Mouse (Mus musculus) CH12F3 (cell line): ENCODE results near the gene Lzts2.

Source experiments
- in situ Hi-C: fragments of 300-500 bp; cut with MboI; formaldehyde crosslinking; loops from 2 replicates; pipeline ENCODE4 v1.14.3; 2020; ENCODE audit warnings: low sequenced_read_pairs

Lzts2 gene

DNA sequence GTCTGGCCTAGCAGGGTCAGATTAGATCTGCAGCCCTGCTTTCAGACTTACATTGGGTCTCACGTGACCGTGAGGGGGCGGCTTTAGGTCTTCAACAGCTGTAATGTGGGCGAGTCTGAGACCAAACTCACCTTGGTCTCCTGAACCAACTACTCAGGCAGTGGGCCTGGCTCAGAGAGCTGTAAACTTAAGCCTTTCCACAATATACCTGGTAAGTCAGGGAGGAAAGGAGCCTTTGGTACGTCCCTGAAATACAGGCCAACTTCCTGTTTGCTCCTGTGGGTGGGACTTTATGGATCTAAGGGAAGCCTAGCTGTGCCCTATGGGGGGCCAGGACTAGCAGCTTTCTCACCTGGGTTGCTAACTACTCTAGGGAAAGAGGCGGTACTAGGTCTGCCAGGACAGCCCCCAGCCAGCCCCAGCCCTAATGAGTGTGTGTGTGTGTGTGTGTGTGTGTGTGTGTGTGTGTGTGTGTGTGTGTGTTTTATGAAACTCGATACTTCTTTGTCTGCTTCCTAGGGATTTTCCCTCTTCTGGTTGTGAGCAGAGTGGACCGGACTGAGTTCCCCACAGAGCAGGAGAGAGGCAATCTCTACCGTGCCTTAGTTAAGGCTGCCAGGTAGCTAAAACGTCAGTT lies at the start of gene Lzts2:
Gene Lzts2, plus strand, starts transcription at position 80 of the 637 bp plus-strand sequence.
- in situ Hi-C loops = no loop called here

DNA sequence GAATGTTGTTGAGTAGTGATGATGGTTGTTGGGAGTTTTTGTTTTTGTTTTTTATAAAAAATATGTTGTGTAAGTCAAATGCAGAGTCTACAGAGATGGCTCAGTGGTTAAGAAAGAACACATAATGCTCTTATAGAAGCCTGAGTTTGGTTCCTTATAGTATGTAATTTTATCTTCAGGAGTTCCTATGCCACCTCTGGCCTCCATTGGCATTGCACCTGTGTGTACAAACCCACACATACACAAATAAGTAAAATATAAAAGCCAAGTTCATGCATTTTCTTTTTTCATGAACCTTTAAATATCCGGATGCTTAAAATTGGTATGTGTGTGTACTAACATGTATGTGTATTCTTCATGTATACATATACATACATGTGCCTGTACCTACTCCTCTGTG lies 48.2 kb upstream of the Lzts2 start:
- in situ Hi-C loops = no loop called here

DNA sequence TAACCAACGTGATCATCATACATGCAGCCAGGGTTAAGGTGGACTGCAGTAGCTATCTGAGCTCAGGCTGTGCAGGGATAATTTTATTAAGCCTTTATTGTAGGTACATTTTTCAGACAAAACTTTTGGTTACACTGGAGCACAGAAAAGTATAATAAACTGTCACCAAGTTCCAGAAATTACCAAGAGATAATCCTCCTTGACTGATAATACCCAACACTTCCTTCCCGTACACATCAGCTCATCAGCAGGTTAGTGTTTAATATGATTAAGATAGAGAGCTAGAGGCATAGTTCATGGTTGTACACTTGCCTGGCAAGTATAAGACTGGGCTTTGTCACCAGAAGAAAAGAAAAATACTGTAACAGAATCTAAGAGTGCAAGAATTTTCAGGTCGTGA lies 45.9 kb upstream of the Lzts2 start:
- in situ Hi-C loops = no loop called here

DNA sequence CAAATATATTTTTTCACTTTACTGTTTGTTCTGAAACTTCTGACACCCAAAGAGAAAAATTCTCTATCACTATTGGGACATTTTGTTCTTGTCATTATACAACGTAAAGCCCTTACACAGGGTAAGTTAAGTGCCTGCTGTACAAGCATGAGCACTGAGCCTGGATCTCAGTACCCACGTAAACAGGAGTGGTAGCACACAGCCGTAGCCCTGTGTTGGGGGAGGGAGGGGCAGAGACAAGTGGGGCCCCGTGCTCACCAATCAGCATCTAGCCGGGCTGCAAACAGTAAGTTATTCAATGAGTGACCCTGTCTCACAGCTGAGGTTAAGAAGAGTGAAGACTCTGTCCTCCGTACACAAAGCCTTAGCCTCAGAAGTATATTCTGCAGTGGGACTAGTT lies 37.6 kb upstream of the Lzts2 start:
- in situ Hi-C loops = no loop called here

DNA sequence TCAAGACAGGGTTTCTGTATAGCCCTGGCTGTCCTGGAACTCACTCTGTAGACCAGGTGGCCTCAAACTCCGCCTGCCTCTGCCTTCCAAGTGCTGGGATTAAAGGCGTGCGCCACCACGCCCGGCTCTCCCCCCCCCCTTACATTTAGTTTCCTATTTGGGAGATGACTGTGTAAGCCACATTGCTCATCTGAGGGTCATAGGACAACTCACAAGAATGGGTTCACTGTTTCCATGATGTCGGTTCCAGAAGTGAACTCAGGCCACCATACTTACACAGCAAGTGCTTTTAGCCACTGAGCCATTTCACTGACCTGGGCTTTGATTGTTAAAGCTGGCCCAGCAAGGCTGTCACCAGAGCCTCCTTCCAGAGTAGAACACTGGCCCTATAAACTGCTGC lies 37.1 kb upstream of the Lzts2 start:
- in situ Hi-C loops = no loop called here

DNA sequence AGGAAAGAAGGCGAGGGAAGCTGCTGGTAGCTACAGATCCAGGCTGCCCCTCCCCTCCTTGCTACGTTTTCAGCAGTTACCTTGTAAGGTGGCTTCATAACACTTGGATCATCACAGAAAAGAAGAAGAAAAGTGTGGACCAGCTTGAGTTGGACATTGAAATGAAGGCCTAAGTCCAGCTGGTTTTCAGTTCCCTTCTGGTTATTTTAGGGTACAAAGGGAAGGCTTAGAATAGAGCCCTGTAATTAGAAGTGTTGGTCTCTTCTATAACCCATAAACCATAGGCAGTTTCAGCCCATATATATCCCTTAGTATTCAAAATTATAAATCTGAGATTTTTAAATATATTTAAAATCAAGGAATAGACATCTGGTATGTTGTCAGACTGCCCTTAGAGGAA lies 33.4 kb upstream of the Lzts2 start:
- in situ Hi-C loops = no loop called here

DNA sequence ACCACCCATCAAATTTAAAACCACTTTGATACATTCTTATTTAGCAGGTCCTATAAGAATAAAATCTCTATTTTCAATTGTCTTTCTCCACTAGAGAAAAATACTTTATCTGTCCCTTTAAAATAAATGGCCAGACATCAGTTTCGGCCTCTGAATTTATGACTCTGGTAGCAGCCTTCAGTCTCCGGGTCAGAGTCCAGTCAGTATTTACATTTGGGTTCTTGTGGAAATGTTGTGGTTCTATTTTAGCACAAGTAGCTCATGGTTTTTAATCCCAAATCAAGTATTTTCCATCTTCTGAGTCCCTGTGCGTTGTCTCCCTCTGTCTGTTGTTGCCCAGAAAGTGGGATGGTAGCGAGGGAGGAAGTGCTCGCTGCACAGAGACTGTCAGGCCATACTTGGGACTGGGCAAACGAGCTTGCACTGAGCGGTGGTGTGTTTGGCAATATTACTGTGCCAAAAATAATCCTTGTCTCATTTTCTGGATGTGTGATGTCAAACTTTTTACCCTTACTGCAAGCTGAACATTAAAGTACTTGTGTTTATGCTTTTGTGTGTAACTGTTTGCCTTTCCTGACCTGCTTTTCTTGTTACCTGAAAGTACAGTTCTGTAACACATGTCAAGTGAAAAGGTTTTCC lies 31.6 kb upstream of the Lzts2 start:
- in situ Hi-C loops = no loop called here

DNA sequence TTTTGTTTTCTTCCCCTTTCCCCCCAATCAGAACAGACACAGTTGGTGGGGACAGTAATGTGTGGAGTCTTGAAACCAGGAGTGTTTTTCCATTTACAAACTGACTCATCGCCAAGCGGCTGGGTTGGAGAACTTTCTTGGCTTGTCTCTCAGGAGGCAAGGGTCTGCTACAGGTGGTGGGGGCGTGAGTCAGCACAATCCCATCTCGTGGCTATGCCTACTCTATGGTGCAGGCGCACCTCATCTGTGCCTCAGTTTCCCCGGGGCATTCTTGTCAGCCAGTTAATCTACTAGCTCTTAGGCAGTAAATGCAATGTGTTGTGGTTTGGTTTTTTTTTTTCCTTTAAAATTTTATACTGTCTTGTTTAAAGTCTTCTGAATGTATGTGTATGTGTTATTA lies 30.8 kb upstream of the Lzts2 start:
- in situ Hi-C loops = no loop called here

DNA sequence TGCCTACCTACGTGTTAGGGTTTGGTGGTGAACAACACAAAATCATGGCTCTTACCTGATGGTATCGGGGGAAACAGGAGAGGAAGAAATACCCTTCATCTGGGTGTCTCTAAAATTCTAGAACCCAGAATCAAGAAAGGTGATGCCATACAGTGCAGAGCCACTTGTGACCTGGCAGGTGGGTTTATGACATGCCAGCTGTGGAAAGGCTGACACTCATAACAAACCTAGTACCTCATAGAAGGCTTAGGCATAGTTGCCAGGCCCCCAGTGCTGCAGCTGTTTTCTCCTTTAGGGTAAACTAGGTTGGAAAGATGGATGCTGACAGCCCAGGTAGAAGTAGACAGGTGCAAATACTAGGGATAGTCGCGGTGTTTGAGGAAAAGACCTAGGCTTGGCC lies 29.8 kb upstream of the Lzts2 start:
- in situ Hi-C loops = no loop called here

DNA sequence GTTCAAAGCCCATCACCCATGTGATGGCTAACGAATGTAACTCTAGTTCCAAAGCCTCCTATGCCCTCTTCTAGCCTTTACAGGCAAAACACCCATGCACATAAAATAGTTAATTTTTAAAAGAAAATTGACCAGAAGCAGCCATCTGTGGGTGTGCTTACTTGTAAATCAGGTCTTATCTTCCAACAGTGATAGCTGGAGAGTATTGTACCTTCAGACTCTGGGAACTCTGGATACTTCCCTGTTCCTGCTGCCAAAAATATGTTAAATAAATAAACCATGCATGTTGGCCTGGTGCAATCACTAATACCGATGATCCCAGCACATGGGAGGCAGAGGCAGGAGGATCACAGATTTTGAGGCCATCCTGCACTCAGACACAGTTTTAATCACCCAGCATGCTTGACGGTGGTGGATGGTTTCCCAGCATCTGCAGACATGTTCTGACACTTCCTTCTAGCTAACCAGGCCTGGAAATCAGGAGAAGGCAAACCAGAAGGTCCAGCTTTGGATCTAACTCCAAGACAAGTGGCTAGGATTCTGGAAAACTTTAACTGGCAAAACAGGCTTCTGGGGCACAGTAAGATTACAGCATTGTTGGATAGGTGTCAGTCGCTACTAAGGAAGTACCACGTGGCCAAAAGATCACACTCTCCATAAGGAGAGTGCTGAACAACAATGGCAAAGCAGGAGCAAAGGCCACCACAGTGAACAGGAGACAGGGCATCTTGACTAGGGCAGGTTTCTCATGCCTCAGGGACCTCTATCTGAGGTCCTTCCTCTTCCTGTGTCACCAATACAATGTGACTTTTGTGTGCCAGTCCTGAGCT lies 28.8 kb upstream of the Lzts2 start:
- in situ Hi-C loops = no loop called here

DNA sequence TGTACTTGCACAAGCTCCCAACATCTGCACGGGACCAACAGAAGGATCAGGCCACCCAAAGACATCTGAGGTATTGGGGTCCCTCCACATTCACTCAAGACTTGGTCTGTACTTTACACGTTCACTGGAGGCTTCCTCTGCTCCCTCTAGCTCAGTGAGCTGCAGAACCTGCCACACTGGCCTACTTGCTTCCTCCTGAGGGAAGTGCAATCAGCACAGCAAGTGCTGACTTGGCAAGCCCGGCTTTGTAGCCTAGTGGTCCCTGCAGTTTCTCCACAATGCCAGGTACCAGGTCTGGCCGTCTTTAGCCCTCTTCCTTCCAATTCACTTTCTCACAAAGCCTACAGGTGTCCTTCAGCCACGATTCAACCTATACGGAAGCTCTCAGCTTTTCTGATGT lies 27.2 kb upstream of the Lzts2 start:
- in situ Hi-C loops = no loop called here

DNA sequence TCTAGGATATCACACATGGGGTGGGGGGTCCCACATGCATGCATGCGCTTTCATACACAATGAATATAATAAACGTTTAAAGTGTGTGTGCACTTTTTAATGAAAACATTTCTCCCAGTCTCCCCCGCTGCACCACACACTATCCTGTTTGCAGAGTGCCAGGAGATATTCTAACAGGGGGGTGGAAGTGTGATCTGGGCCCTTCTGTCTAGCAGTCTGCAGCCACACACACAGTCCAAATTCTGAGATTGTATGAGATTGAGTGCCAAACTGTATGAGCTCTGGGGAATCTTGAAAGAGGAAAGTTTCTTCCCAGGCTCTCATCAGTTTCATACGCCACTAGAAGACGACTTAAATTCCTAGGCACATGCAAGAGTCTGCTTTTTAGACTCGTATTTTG lies 26.4 kb upstream of the Lzts2 start:
- in situ Hi-C loops = no loop called here

DNA sequence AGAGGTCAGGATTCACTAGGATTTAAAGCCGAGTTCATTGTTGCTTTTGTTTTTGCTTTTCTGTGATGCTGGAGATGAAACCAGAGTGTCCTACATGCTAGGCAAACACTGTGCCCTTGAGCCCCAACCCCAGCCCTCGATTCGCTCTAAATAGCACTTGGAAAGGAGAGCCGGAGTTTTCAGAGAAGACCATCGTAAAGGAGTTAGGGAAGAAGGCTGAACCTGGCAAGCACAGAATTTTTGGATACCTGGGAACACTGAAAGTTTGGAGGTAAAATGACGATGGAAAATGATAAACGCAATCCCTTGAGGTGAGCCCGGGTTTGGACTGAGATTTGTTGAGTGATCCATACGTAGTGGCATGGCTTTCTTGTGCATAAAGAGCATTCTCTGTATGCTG lies 25.9 kb upstream of the Lzts2 start:
- in situ Hi-C loops = no loop called here

DNA sequence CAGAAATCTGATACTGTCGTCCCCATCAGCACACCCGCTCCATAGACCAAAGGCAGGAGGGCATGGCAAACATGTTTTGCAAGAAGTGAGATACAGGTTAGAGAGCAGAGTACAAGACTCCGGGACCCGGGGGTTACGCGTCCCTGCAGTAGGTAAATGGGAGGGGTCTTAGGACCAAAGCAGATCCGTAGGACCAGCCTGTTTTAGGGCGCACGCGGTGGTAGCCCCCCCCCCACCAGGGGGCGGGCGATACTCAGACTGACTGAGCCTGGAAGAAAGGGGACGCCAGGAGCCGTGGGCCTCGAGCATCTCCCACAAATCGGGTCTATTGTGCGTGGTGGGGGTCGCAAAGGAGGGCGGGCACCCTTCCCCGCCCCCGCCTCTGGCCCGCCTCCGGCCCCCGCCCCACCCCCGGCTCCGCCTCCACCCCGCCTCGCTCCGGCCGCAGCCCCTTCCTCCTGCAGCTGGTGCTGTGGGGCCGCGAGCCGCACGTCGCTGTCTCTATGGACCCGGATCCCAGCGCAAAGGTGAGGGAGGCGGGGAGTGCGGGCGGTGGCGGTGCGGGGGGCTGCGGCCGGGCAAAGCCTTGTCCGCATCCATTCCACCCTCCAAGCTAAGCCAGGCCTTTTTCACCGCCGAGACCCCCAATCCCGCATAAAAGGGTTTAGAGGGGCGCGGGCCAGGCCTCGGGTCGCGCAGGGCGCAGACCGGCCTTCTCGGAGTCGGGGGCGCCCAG lies 25.2 kb upstream of the Lzts2 start, which contains the start of gene Sema4g:
Gene Sema4g, plus strand, starts transcription at position 271 of the 736 bp plus-strand sequence.
- in situ Hi-C loops = no loop called here

DNA sequence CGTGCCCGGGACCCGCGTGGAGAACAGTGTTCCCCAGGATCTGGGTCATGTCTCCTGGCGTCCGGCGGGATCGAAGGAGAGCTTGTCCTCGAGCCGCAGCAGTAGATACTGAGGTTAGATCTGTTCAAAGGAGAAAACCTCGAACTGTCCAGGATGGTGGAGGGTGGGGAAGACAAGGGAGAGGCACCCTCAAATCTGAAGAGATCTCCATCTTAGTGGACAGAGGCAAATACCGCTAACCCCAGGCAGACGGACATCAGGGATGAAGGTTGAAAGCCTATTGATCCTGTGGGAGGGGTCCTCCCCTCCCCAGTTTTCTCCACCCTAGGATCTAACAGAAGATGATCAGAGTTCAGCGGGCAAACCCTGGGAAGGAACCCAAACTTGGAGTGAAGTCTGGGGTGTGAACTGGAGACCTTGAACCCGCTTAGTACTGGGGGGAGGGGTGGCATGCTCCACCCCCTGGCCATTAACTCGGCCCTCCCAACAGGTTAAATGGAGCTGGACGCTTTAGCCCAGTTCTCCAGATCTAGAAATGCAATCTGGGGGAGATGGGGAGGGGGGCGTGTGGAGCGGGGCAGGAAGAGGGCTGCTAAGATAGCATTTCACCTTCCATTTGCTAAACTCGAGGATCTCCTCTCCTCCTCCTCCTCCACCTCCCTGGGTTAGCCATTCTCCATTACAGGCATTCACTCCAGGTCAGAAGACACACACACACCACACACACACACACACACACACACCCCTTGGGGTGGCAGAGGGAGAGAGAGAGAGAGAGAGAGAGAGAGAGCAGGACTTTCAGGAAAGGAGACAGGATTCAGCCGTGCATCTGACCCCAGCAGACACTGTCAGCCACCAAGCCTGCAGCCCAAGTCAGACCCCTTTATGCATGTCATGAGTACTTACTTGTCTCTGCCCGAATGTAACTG lies 24.4 kb upstream of the Lzts2 start:
- in situ Hi-C loops = no loop called here

DNA sequence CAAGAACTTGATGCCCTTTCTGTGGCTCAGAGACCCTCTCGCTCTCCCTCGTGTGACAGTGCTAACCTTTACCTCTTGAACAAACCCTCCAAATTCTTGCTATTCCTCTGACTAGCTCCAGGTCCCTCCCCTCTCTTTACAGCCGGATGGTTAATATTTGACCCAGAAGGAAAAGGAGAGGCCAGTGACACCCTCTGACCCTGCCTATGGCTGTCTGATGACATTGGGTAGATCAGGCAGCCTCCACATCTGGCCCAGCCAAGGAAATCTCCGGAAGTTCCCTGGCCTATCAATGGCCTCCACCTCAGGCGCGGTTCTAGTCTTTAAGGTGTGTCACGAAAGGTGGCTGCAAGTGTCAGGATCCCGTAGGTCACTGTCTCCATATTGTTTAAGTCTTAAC lies 23.2 kb upstream of the Lzts2 start:
- in situ Hi-C loops = no loop called here

DNA sequence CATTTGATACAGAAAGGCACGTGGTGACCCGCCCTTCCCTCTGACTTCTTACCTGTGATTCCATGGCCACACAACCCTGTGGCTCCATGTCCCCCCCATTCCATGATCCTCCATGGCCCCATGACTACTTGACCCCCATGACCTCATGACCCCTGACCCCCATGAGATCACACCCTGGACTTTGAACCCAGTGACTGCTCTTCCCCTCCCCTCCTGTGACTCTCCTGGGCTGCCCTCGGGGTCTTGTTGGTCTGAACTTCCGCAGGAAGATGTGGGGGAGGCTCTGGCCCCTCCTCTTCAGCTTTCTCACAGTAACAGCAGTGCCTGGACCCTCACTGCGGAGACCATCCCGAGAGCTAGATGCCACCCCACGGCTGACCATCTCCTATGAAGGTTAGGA lies 22.0 kb upstream of the Lzts2 start:
- in situ Hi-C loops = no loop called here

DNA sequence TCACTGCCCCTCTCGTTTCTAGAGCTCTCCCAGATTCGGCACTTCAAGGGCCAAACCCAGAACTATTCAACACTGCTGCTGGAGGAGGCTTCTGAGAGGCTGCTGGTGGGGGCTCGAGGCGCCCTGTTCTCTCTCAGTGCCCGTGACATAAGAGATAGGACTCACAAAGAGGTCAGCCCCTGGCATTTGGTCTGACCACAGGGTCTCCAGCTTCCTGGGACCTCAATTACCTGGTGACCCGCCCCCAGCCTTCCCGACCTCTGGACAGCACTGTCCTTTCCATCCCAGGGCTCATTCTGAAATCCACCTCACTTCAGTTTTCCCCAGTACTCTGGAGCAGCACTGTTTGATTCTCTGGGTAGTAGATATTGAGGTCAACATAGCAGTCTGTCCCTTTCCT lies 21.5 kb upstream of the Lzts2 start:
- in situ Hi-C loops = no loop called here

DNA sequence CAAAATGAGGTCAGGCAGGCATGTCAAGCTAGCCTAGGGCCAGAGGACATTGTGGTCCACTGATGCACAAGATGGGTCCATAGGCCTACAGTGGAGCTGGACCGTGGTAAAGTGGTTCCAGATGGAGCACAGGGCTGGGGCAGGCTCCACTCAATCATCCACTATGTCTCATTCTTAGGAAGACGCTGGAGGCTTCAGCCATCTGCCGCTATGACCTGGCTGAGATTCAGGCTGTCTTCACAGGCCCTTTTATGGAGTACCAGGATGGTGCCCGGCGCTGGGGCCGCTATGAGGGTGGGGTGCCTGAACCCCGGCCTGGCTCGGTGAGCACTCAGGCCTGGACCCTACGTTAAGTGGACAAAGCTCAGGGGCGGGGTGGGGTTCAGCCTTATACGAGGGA lies 16.4 kb upstream of the Lzts2 start:
- in situ Hi-C loops = no loop called here

DNA sequence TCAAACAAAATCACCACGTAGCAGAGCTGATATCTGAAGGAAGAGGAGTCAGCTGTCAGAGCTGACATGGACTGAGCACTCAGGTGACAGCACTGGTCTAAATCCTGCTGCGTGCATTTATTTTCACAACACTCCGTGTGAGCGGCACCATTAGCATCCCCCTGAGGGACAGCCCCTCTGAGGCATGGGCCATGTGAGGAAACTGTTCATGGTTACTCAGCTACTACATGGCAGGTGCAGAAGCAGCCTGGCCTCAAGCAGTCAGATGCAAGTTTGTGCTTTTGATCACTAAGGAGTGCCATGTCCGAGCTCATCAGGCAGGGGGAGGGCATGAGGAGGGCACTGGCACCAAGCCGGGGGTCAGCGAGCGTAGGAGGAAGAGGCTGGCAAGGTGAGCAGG lies 14.6 kb upstream of the Lzts2 start:
- in situ Hi-C loops = no loop called here
